Mouse (Mus musculus): Measurements from ENCODE around the gene Hyal3. TPM values are rescaled to one million over a fixed set of nuclear protein-coding genes. Genes with fewer than 3 reads are reported as not detected.

The Hyal3 gene
- polyA plus RNA-seq, 1 experiment from 2014 or later = 1.3 TPM

GRCm38 (mm10) chr9:107590058-107590772 is 9.6 kb downstream of the Hyal3 start:
- peaks cover 30% of the 10 kb centered on the region for H3K36me3 ChIP-seq (ENCODE audit: control insufficient read depth, insufficient read depth, low read length)
- peak overlapping the region; percentile 13; the same call in 1 of the 2 replicates for H3K9ac ChIP-seq (ENCODE audit: low read length)
- peak; percentile 68 for ATAC-seq (ENCODE audit: low FRiP score, low TSS enrichment)
- H3K9me3 ChIP-seq (ENCODE audit: control insufficient read depth, low read length) = no peaks in the 10 kb centered on the region
- H3K27ac ChIP-seq (replicated peaks) = peak overlapping the region; percentile 89
- H3K4me2 ChIP-seq (replicated peaks; ENCODE audit: low read depth) = peak overlapping the region; percentile 29; the same call in 1 of the 2 replicates
- H3K4me3 ChIP-seq (ENCODE audit: low read depth, low read length) = 0 out of 2 replicates have a peak overlapping the region, but pooled peaks have one; percentile 6
- H3K4me1 ChIP-seq (replicated peaks; ENCODE audit: control insufficient read depth, insufficient read depth) = peaks cover 4% of the 10 kb centered on the region
- peak; percentile 94 for DNase-seq (ENCODE audit: low spot score)
- no peaks in the 10 kb centered on the region for H3K27me3 ChIP-seq (ENCODE audit: control insufficient read depth, insufficient read depth, low read length)
- 65% methylated on average over 25 of the region's 25 CpGs for WGBS
- TF ChIP-seq EP300 (optimal IDR thresholded peaks at IDR 0.05) (no peak), CTCF (IDR thresholded peaks at IDR 0.05; ENCODE audit: low read depth) (peak; percentile 29; the same call in 1 of the 2 replicates)

GRCm38 (mm10) chr9:107590773-107591060 is 10.1 kb downstream of the Hyal3 start:
- no peak overlapping the region for H3K9ac ChIP-seq (ENCODE audit: low read length)
- H3K4me2 ChIP-seq (replicated peaks; ENCODE audit: low read depth) = peak overlapping the region; percentile 29; the same call in 1 of the 2 replicates
- DNase-seq (ENCODE audit: low spot score) = peak; percentile 68
- ATAC-seq (ENCODE audit: low FRiP score, low TSS enrichment) = peak; percentile 27; the same call in 1 of the 2 replicates
- peaks cover 30% of the 10 kb centered on the region for H3K36me3 ChIP-seq (ENCODE audit: control insufficient read depth, insufficient read depth, low read length)
- WGBS = 78% methylated on average over 6 of the region's 6 CpGs
- TF ChIP-seq CTCF (IDR thresholded peaks at IDR 0.05; ENCODE audit: low read depth) (no peak), EP300 (optimal IDR thresholded peaks at IDR 0.05) (no peak)
- no peak overlapping the region for H3K4me3 ChIP-seq (ENCODE audit: low read depth, low read length)
- H3K4me1 ChIP-seq (replicated peaks; ENCODE audit: control insufficient read depth, insufficient read depth) = peaks cover 4% of the 10 kb centered on the region
- no peaks in the 10 kb centered on the region for H3K27me3 ChIP-seq (ENCODE audit: control insufficient read depth, insufficient read depth, low read length)
- H3K27ac ChIP-seq (replicated peaks) = peak overlapping the region; percentile 89
- no peaks in the 10 kb centered on the region for H3K9me3 ChIP-seq (ENCODE audit: control insufficient read depth, low read length)

GRCm38 (mm10) chr9:107593101-107593976 is 12.7 kb downstream of the Hyal3 start:
- TF ChIP-seq CTCF (IDR thresholded peaks at IDR 0.05; ENCODE audit: low read depth) (no peak), EP300 (optimal IDR thresholded peaks at IDR 0.05) (no peak)
- DNase-seq (ENCODE audit: low spot score) (no peak), ATAC-seq (ENCODE audit: low FRiP score, low TSS enrichment) (no peak)
- H3K27me3 ChIP-seq (ENCODE audit: control insufficient read depth, insufficient read depth, low read length) = no peaks in the 10 kb centered on the region
- H3K4me3 ChIP-seq (ENCODE audit: low read depth, low read length) = no peak overlapping the region
- H3K4me2 ChIP-seq (replicated peaks; ENCODE audit: low read depth) = no peak overlapping the region
- no peaks in the 10 kb centered on the region for H3K9me3 ChIP-seq (ENCODE audit: control insufficient read depth, low read length)
- no peak overlapping the region for H3K27ac ChIP-seq (replicated peaks)
- no peak overlapping the region for H3K9ac ChIP-seq (ENCODE audit: low read length)
- WGBS = 78% methylated on average over 11 of the region's 11 CpGs
- H3K4me1 ChIP-seq (replicated peaks; ENCODE audit: control insufficient read depth, insufficient read depth) = peaks cover 2% of the 10 kb centered on the region
- H3K36me3 ChIP-seq (ENCODE audit: control insufficient read depth, insufficient read depth, low read length) = peaks cover 30% of the 10 kb centered on the region

- Histone ChIP-seq H3K4me2 (replicated peaks; ENCODE audit: low read depth) (no peak overlapping the region), H3K27ac (replicated peaks) (no peak overlapping the region), H3K27me3 (ENCODE audit: control insufficient read depth, insufficient read depth, low read length) (no peaks in the 10 kb centered on the region), H3K36me3 (ENCODE audit: control insufficient read depth, insufficient read depth, low read length) (peaks cover 30% of the 10 kb centered on the region), H3K4me3 (ENCODE audit: low read depth, low read length) (no peak overlapping the region), H3K4me1 (replicated peaks; ENCODE audit: control insufficient read depth, insufficient read depth) (no peaks in the 10 kb centered on the region), H3K9ac (ENCODE audit: low read length) (no peak overlapping the region), H3K9me3 (ENCODE audit: control insufficient read depth, low read length) (no peaks in the 10 kb centered on the region)
- DNase-seq (ENCODE audit: low spot score) = no peak
- TF ChIP-seq CTCF (IDR thresholded peaks at IDR 0.05; ENCODE audit: low read depth) (no peak), EP300 (optimal IDR thresholded peaks at IDR 0.05) (no peak)
- no peak for ATAC-seq (ENCODE audit: low FRiP score, low TSS enrichment)
- WGBS = 69% methylated on average over 8 of the region's 8 CpGs
These were observed 13.9 kb downstream of the Hyal3 start for GRCm38 (mm10) chr9:107594281-107595062.

- no peaks in the 10 kb centered on the region for H3K9me3 ChIP-seq (ENCODE audit: control insufficient read depth, low read length)
- no peak overlapping the region for H3K4me2 ChIP-seq (replicated peaks; ENCODE audit: low read depth)
- no peaks in the 10 kb centered on the region for H3K4me1 ChIP-seq (replicated peaks; ENCODE audit: control insufficient read depth, insufficient read depth)
- DNase-seq (ENCODE audit: low spot score) (no peak), ATAC-seq (ENCODE audit: low FRiP score, low TSS enrichment) (no peak)
- 80% methylated on average over 11 of the region's 11 CpGs for WGBS
- no peaks in the 10 kb centered on the region for H3K27me3 ChIP-seq (ENCODE audit: control insufficient read depth, insufficient read depth, low read length)
- H3K27ac ChIP-seq (replicated peaks) = no peak overlapping the region
- H3K9ac ChIP-seq (ENCODE audit: low read length) = no peak overlapping the region
- no peak overlapping the region for H3K4me3 ChIP-seq (ENCODE audit: low read depth, low read length)
- H3K36me3 ChIP-seq (ENCODE audit: control insufficient read depth, insufficient read depth, low read length) = peaks cover 13% of the 10 kb centered on the region
- TF ChIP-seq EP300 (optimal IDR thresholded peaks at IDR 0.05) (no peak), CTCF (IDR thresholded peaks at IDR 0.05; ENCODE audit: low read depth) (no peak)
These were observed 16.3 kb downstream of the Hyal3 start for GRCm38 (mm10) chr9:107596619-107597569.

All from stomach, postnatal 0 days (tissue).